Mouse (Mus musculus): ENCODE measurements around the gene Mettl26.

- TF ChIP-seq CTCF (IDR thresholded peaks at IDR 0.05): no peak
- peak; percentile 55; the same call in 1 of the 2 replicates for TF ChIP-seq POLR2A (IDR thresholded peaks at IDR 0.05; ENCODE audit: insufficient read depth, low read depth, low read length)
Observed at GRCm38 (mm10) chr17:25866172-25866571, 8.7 kb upstream of the Mettl26 start.

Data from heart, adult 2 months (tissue).